Mouse (Mus musculus) liver, adult 2 months (tissue): ENCODE results near the gene Cog3.

Source experiments
- CTCF ChIP-seq: fragments of 200-500 bp; IDR thresholded peaks from 2 replicates; pipeline ENCODE4 v1.5.1; 2011; ENCODE audit warnings: low read depth, low read length, control low read depth
- POLR2A ChIP-seq: fragments of 200-500 bp; IDR thresholded peaks from 2 replicates; pipeline ENCODE4 v1.6.1; 2011; ENCODE audit warnings: low read length, control low read depth; ENCODE audit not compliant: insufficient read depth; ENCODE audit errors: extremely low read depth

DNA sequence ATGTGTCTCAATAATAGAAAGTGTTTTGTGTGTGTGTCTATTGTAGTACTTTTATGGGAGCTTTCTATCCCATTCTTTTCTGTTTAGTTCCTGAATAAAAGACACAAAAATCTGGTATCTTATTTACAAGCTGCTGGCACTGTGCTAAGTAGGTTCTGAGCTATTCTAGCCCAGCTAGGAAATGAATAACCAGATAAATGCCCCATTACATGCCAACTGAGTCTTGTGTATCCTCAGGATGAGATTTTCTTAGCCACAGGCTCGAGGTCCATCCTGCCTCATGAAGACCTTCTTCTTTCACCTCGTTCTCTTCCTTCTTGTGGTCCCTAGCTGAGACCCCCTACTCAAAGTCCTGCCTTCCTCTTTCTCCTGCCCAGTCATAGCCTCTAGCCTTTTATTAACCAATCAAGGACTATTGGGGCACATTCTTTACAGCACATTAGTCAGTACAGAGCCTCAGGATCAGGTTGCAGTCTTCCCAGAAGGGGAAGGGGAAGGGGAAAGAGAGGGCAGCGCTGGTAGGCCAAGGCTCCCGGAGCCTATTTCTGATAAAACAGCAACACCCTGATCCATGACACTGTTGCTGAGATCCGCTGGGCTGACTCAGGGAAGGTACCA is 43.6 kb upstream of the Cog3 start:
- TF ChIP-seq POLR2A, result no peak
- no peak for TF ChIP-seq CTCF
